Mouse (Mus musculus): Measurements from ENCODE around the gene Cep78.

Gene Cep78

DNA sequence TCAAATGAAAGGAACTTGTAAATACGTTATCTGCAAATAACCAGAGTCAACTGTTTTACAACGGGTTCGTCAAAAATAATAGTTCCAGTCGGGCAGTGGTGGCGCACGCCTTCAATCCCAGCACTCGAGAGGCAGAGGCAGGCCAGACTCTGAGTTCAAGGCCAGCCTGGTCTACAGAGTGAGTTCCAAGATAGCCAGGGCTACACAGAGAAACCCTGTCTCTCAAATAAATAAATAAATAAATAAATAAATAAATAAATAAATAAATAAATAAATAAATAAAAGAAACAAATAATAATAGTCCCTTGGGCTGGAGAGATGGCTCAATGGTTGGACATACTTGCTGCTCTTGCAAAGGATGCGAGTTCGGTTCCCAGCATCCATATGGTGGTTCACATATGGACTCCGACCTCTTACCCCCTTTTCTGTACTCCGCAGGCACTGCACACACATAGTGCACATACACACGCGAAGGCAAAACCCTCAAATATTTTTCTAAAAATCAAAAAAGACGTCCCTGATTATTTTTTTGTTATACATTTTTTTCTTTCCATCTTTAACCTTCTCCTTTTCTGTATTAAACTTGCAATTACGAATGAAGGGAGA lies 947 bp downstream of the Cep78 start:
- POLR2A ChIA-PET: interaction anchor here in 3 of 4 experiments (0.6 to 3.2 kb wide), 20 partner anchors 10 to 78 kb away, joined by 3 to 28 read pairs (median 4); no protein-coding TSS in a partner anchor
- CTCF ChIA-PET: interaction anchor here in 1 of 4 experiments (2.0 kb wide), 1 partner anchor 20 kb away, joined by 9 read pairs; no protein-coding TSS in a partner anchor

DNA sequence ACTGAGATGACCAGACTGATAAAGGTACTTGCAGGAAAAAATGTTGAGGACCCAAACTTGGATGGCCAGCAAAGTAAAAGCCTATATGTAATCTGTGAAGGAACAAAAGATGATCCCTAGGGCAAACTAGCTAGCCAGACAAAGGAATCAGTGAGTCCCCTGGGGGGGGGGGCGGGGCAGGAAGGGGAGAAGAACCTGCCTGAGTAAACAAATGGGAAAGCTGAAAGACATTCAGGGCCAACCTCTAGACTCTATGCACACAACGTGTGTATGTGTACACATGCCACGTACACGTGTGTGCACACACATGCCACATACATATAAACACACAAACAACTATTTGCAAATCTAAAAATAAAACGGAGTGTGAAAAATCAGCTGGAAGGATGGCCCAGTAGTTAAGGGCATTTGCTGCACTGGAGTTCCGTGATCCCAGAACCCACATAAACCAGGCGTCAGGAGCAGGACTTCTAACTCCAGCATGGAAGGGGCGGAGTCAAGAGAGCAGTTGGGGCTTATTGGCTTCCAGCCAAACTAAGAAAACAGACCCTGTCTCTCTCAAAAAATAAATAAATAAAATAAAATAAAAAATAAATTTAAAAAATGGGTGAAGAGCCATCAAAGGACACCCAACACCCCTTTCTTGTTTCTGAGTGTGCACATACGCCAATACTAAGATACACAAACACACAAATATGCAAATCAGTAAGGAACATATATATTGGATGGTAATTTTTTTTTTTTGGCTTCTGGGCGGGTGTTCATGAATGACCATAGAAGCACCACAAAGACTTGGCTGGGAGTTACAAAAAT lies 1.7 kb downstream of the Cep78 start:
- POLR2A ChIA-PET: interaction anchor here in 3 of 4 experiments (0.6 to 2.9 kb wide), 6 partner anchors 18 to 217 kb away, joined by 3 to 21 read pairs (median 9); partner anchors contain the start of gene Psat1 (in 1 of the 3)
- CTCF ChIA-PET: interaction anchor here in 3 of 4 experiments (0.6 to 1.3 kb wide), 7 partner anchors 16 to 180 kb away, joined by 3 to 6 read pairs (median 4); no protein-coding TSS in a partner anchor

DNA sequence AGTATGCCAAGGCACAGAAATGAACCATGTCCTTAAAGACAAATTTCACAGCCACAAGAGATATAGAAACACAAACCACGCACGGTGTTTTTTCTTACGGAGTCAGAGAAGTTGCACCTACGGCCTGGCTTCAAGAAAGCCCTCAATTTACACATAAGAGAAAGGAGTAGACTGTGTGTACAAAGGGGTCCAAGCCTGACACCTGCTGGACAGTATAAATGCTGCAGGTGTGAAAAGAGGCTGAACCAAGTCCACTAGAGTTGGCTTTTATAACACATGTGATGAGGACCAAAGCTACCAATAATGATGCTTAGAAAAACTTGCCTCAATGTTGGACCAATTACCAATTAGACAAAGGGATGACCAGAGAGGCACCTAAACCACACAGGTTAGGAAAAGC lies 2.9 kb downstream of the Cep78 start:
- POLR2A ChIA-PET: interaction anchor here in 3 of 4 experiments (1.0 to 2.9 kb wide), 10 partner anchors 16 to 60 kb away, joined by 3 to 21 read pairs (median 4); partner anchors contain the start of gene Psat1 (in 2 of the 3)
- CTCF ChIA-PET: interaction anchor here in 2 of 4 experiments (0.8 to 2.6 kb wide), 3 partner anchors 15 to 18 kb away, joined by 3 to 10 read pairs (median 4); no protein-coding TSS in a partner anchor

DNA sequence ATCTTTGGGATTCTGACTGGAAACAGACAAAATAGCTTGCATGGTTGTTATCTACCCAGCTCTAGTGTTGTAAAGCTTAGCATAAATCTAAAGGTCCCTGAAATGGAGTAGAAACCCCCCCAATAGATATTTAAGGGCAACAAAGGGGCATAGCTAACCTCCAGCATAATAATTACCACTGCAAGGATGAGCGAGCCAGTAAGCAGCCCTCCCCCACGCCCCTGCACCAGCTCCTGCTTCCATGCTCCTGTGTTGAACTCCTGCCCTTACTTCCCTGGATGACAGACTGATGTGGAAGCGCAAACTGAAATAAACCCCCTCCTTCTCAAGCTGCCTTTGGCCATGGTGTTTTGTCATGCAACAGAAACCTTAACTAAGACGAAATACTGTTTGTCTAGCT lies 11.4 kb downstream of the Cep78 start:
- POLR2A ChIA-PET: interaction anchor here in 2 of 4 experiments (0.6 to 1.6 kb wide), 6 partner anchors 8 to 1375 kb away, joined by 3 to 6 read pairs (median 4); partner anchors contain the start of genes Cep78 (in 2 of the 2) and Tle4 (in 1 of the 2)
- CTCF ChIA-PET: interaction anchor here in 3 of 4 experiments (0.7 to 2.5 kb wide), 4 partner anchors 8 to 422 kb away, joined by 3 to 12 read pairs (median 4); no protein-coding TSS in a partner anchor

DNA sequence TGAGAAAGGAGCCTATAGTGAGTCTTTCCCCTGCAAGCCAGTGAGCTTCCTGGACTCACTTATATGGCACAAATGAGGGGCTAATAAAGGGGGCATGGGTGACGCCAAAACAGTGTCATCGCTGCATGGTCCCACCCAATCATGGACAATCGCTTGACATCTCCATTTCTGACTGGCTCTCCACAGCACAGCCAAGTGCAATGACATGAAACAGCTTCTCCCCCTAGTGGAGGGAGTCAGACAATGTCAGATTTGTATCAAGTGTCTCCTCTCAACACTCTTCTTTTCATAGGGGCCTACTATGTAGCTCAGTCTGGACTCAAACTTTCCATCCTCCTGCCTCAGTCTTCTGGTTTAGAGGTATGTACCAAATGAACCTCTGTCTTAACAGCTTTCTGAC lies 19.7 kb downstream of the Cep78 start:
- ChIA-PET POLR2A (interaction anchor here in 3 of 4 experiments (0.6 to 11.7 kb wide), 20 partner anchors 9 to 56 kb away, joined by 3 to 124 read pairs (median 5); partner anchors contain the start of gene Cep78 (in 2 of the 3)), CTCF (interaction anchor here (0.6 to 1.9 kb wide), 29 partner anchors 8 to 280 kb away, joined by 3 to 12 read pairs (median 3); no protein-coding TSS in a partner anchor)

DNA sequence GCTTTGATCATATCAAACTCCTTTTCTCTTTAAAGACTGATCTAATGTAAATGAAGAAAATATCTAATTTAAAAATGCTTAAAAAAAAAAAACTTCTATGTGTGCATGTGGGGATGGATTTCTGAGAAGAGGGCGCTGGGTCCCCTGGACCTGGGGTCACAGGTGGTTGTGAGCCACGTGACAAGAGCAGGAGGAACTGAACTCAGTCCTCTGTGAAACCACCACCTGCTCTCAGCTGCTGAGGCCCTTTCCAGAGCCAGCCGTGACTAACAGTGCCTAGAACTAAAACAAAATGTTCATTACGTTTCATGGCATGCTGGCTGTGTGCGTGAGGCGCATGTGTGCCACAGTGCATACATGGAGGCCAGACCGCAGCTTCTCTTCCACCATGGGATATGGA lies 20.3 kb downstream of the Cep78 start:
- ChIA-PET POLR2A (interaction anchor here in 3 of 4 experiments (0.7 to 11.7 kb wide), 19 partner anchors 11 to 98 kb away, joined by 3 to 124 read pairs (median 5); partner anchors contain the start of gene Cep78 (in 2 of the 3)), CTCF (interaction anchor here (0.6 to 2.1 kb wide), 28 partner anchors 9 to 280 kb away, joined by 3 to 12 read pairs (median 4); no protein-coding TSS in a partner anchor)

DNA sequence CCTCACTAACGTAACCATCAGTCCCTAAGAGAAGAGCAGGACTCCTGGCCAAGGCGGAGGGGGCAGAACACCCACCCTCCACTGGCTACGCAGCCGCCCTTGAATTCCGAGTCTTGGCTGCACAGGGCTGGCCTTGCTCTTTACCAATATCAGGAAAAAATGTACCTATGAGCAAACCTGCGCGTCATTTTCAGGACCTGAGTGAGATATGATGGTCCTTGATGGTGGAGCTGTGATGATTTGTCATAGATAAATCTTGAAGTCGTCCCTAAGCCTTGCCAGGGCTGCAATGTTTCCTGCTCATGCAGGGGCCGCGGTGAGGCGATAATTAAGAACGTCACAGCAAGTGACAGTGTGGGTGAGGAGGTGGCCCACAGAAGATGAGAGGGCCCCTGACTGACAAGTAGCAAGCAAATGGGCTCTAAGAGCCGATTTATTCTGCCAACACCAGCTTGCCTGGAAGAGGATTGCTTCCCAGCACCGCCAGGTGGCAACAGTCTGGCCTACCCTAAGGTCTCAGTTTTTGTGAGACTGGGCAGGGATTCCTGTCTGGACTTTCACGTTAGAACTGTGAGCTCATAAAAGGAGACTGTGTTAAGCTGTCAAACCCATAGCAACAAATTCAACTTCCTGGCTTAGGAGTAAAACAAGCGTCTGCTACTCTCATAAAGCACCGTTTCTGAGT lies 21.6 kb downstream of the Cep78 start:
- POLR2A ChIA-PET: interaction anchor here (0.6 to 11.7 kb wide), 17 partner anchors 8 to 96 kb away, joined by 3 to 124 read pairs (median 4); partner anchors contain the start of genes Cep78 (in 1 of the 4) and Psat1 (in 1 of the 4)

DNA sequence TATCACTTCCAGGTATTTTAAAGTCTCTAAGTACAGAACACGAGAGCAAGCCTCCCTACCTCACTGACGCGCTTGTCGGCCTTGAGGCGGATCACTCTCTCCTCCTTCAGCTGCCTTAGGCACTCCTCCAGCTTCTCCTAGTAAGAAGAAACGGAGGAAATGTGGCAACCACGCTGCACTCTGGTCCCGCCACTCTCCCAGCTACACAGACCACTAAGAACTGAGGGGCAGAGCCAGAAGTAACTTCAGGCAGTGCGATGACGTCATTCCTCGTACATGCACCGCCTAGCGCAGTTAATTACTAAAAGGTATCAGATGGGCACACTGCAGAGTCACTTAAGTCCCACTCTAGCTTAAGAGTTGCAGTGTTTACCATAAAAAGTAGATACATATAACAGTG lies 22.5 kb downstream of the Cep78 start:
- CTCF ChIA-PET: interaction anchor here in 1 of 4 experiments (2.0 kb wide), 1 partner anchor 20 kb away, joined by 4 read pairs; no protein-coding TSS in a partner anchor
- POLR2A ChIA-PET: interaction anchor here in 2 of 4 experiments (1.0 to 11.7 kb wide), 5 partner anchors 11 to 39 kb away, joined by 3 to 124 read pairs (median 4); partner anchors contain the start of gene Cep78 (in 1 of the 2)

More for the DNA sequence above, 21.6 kb downstream of the Cep78 start:
- CTCF ChIA-PET: interaction anchor here in 3 of 4 experiments (0.6 to 2.1 kb wide), 11 partner anchors 11 to 201 kb away, joined by 3 to 9 read pairs (median 5); partner anchors contain the start of gene Cep78 (in 1 of the 3)

DNA sequence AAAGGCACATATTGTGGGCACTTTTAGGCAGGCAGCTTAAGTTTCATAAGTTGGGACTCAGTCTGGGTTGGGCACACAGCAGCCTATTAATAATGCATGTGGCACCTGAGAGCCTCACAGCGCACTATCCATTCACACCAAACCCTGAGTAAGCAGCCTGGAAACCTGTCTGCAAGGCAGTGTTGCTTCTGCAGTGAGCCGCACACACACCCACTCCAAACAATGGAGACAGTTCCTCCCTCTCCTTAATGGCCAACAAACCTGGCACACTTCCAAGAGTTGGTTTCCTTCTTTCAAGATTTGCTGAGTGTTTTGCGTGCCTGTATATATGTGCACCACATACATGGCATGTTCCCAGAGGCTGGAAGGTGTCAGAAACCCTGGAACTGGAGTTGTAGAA lies 34.6 kb downstream of the Cep78 start:
- ChIA-PET CTCF (interaction anchor here in 1 of 4 experiments (2.2 kb wide), 1 partner anchor 15 kb away, joined by 6 read pairs; no protein-coding TSS in a partner anchor), POLR2A (interaction anchor here in 3 of 4 experiments (1.1 to 2.9 kb wide), 8 partner anchors 9 to 27 kb away, joined by 3 to 23 read pairs (median 4); no protein-coding TSS in a partner anchor)

DNA sequence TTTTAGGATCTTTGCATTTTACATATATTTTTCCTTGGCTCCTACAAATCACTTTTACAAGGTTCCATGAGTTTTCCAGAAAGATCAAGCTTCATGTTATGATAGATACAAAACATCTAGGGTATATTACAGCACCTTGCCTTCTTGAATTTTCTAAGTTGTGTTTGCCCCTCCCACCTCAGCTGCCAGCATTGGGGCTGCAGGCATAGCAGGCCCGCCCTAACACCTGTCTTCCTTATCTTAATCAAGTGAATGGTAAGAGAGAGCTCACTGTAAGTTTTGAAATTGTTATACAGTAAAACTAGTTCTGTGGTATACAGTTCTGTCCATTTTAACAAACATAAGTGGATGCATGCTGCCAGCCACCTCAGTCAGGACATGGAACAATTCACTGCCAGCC lies 35.9 kb downstream of the Cep78 start:
- CTCF ChIA-PET: interaction anchor here in 2 of 4 experiments (1.0 to 1.1 kb wide), 3 partner anchors 14 to 16 kb away, joined by 3 read pairs; no protein-coding TSS in a partner anchor
- POLR2A ChIA-PET: interaction anchor here in 3 of 4 experiments (0.7 to 1.9 kb wide), 7 partner anchors 10 to 45 kb away, joined by 3 to 8 read pairs (median 4); no protein-coding TSS in a partner anchor

DNA sequence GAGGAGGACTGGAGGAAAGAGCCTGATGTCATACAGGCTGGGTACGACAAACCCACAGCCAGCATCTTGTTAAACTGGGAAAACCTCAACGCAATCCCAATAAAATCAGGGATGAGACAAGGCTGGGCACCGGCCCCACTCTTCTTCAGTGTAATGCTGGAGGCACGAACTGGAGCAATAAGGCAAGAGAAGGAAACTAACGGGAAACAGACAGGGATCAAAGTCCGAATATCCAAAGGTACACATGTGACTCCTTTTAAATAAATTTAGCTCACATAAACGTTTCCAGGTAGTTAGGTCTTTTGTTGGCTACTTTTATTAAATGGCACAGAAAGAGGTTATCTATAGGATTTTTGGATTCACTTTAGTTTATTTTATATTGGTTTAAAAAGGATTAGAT lies 36.4 kb downstream of the Cep78 start:
- CTCF ChIA-PET: interaction anchor here in 2 of 4 experiments (1.0 to 1.1 kb wide), 3 partner anchors 15 to 17 kb away, joined by 3 read pairs; no protein-coding TSS in a partner anchor
- POLR2A ChIA-PET: interaction anchor here in 3 of 4 experiments (0.8 to 18.3 kb wide), 6 partner anchors 10 to 44 kb away, joined by 3 to 359 read pairs (median 4); no protein-coding TSS in a partner anchor

DNA sequence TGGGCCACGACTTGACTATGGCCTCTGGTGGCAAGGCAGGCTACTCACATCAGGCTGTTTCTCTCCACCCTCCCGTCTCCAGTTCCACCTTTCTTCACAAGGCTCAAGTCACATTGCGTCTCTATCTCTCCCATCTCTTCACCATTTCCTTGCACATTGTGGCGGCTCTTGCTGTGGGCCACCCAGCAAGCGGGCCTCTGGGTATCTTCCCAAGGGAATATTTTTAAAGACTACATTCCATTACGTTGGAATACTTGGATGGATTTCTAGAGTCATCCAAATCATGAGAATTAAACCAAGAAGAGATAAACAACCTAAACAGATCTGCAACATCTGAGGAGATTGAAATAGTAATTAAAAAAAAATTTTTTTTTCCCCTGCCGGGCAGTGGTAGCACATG lies 37.6 kb downstream of the Cep78 start, which contains the start of gene Psat1:
TSS of gene Psat1 (minus strand) at position 101 of the 400 bp plus-strand sequence.
- CTCF ChIA-PET: interaction anchor here in 2 of 4 experiments (0.6 to 1.1 kb wide), 2 partner anchors 21 to 64 kb away, joined by 4 read pairs; no protein-coding TSS in a partner anchor

DNA sequence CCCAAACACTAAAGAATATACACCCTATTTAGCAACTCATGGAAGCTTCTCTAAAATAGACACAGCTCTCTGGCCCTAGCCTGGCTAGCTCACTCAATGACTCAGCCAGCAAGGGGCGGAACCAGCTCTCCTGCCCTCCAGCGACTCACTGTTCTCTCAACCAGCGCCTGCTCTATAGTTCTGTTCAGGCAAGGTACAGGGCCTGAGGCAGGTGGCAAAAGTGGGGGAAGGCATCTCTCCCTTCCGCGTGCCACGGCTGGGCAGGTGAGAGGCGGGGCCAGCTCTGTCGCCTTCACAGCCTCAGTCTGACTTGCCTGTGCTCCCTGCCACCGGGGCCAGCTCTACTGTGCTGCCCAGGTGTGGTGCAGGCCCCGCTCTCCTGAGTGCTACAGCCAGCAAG lies 38.1 kb downstream of the Cep78 start:
- POLR2A ChIA-PET: interaction anchor here in 3 of 4 experiments (0.5 to 18.3 kb wide), 18 partner anchors 12 to 64 kb away, joined by 3 to 434 read pairs (median 4); partner anchors contain the start of gene Cep78 (in 1 of the 3)
- CTCF ChIA-PET: interaction anchor here in 2 of 4 experiments (0.6 to 1.1 kb wide), 2 partner anchors 20 to 63 kb away, joined by 4 read pairs; no protein-coding TSS in a partner anchor

More for the DNA sequence above, 37.6 kb downstream of the Cep78 start, which contains the start of gene Psat1:
- POLR2A ChIA-PET: interaction anchor here in 3 of 4 experiments (0.5 to 18.3 kb wide), 11 partner anchors 11 to 64 kb away, joined by 3 to 434 read pairs (median 4); no protein-coding TSS in a partner anchor

DNA sequence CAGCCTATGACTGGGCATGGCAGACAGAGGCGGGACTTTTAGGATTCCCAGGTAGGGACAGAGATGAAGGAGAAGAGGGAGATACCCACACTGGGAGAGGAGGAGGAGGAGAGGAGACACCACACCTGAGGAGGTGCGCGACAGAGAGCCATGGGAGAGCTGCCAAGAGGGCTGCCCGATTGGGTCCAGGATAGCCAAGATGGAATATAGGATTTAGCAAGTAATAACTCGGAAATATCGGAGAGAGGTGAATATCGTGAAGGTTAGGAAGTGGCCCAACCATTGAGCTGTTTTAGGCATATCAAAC lies 41.7 kb downstream of the Cep78 start:
- CTCF ChIA-PET: interaction anchor here in 3 of 4 experiments (0.7 to 1.6 kb wide), 7 partner anchors 18 to 458 kb away, joined by 3 to 6 read pairs (median 3); no protein-coding TSS in a partner anchor
- POLR2A ChIA-PET: interaction anchor here (0.6 to 18.3 kb wide), 38 partner anchors 8 to 1345 kb away, joined by 3 to 434 read pairs (median 4); partner anchors contain the start of genes Cep78 (in 2 of the 4) and Tle4 (in 1 of the 4)

DNA sequence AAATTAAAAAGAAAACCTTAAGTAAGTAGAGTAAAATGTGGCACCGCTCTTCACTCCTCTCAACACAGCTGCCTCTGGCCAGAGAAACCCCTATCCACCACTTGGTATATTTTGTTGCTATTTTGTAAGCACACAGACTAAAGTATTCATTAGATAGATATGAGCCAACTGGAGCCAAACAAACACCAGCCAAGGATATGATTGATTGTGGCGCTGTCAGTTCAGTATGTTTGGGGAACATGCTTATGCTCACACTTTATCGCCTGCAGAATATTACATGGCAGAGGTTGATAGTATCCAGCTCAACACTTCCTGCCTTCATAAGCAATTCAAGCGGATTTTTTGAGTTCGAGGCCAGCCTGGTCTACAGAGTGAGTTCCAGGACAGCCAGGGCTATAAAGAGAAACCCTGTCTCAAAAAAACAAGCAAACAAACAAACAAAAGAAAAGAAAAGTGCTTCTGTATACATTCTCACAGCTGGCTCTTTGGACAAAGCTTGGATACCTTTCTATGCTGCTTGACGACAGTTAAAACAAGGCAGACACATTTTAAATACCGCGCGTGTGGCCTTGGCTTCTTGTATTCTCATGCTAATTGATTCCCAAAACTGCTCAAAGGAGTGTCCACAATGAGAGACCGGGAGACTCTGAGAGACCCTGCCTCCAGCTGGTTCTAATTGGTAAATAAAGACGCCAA lies 42.2 kb downstream of the Cep78 start:
- CTCF ChIA-PET: interaction anchor here in 3 of 4 experiments (0.9 to 1.6 kb wide), 6 partner anchors 18 to 141 kb away, joined by 3 to 6 read pairs (median 3); no protein-coding TSS in a partner anchor
- POLR2A ChIA-PET: interaction anchor here (0.6 to 18.3 kb wide), 38 partner anchors 8 to 1345 kb away, joined by 3 to 434 read pairs (median 4); partner anchors contain the start of genes Cep78 (in 2 of the 4) and Tle4 (in 1 of the 4)

DNA sequence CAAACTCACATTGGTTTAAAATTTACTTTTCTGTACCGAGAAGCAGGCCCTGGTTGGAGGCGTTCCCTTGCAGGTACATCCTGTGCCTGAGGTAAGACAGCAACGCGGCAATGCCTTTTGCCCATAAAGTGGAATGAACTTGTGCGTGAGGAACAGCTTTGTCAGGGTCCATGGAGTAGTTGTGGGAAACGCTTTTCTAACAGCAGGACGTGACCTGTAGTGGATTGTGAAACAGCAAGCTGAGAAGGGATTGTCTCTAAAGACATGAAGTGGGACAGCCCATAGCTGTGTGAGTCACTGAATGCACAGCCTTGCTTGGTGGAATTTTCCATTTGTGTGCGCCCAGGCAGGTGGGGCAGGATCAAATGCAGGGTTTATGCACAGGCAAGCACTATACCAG lies 43.4 kb downstream of the Cep78 start:
- ChIA-PET CTCF (interaction anchor here in 1 of 4 experiments (0.9 kb wide), 2 partner anchors 18 to 24 kb away, joined by 3 read pairs; no protein-coding TSS in a partner anchor), POLR2A (interaction anchor here (1.0 to 18.3 kb wide), 15 partner anchors 9 to 43 kb away, joined by 3 to 434 read pairs (median 5); partner anchors contain the start of gene Cep78 (in 2 of the 4))
